Mouse (Mus musculus): ENCODE measurements around the gene Filip1. TPM values are rescaled to one million over a fixed set of nuclear protein-coding genes. Genes with fewer than 3 reads are reported as not detected.

The Filip1 gene
- polyA plus RNA-seq, 1 experiment from 2014 or later, result 2.5 TPM

DNA sequence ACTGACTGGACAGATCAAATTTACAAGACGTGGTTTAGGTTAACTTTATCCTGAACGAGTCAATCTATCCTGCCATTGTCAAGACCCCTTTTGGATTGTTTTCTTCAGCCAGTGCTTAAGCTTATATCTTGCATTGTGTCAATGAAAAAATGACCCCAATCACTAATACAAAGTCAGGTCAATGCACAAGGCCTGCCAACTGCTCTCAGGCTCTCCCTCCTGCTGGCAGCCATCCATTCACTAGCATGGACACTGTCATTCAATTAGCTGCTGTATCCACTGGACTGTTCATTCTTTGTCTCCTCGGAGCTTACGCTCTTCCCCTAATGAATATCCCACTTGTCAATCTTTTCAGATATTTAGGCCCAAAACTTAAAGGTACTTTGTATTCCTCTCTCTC is 189.2 kb downstream of the Filip1 start:
- no peak overlapping the region for H3K9ac ChIP-seq (ENCODE audit: low read depth, low read length)
- ATAC-seq, result no peak
- H3K27ac ChIP-seq (ENCODE audit: low read depth, low read length), result no peak overlapping the region
- H3K4me3 ChIP-seq (ENCODE audit: low read length), result no peak overlapping the region
- WGBS, result 13% methylated on average over 4 of the region's 4 CpGs
- H3K4me1 ChIP-seq (ENCODE audit: control insufficient read depth, insufficient read depth, low read depth, low read length), result no peaks in the 10 kb centered on the region; the same call in 1 of the 2 replicates
- H3K27me3 ChIP-seq (replicated peaks; ENCODE audit: control insufficient read depth, insufficient read depth, low read length), result no peaks in the 10 kb centered on the region
- H3K4me2 ChIP-seq (ENCODE audit: low read length), result no peak overlapping the region
- H3K9me3 ChIP-seq (ENCODE audit: control insufficient read depth, low read length), result peaks cover 4% of the 10 kb centered on the region
- no peaks in the 10 kb centered on the region for H3K36me3 ChIP-seq (ENCODE audit: control insufficient read depth, insufficient read depth, low read length)

DNA sequence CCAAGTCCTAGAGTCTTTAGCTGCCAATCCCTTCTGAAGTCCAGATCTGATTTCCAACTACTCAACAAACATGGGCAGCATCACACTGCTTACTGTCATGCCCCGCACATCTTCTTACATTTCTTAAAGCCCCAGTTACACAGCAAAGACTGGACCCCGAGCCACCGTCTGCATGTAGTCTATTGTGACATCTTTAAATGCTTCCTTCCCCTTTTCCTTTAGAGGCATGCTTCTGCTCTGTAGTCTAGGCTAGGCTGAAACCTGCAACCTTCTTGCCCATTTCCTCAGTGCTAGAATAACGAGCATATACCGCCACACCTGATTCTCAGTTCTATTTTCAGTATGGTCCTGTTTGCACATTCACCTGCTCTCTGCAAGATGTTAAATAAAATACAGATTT is 196.2 kb downstream of the Filip1 start:
- H3K4me2 ChIP-seq (ENCODE audit: low read length), result no peak overlapping the region
- H3K4me1 ChIP-seq (ENCODE audit: control insufficient read depth, insufficient read depth, low read depth, low read length), result no peaks in the 10 kb centered on the region
- H3K9me3 ChIP-seq (ENCODE audit: control insufficient read depth, low read length), result peaks cover 7% of the 10 kb centered on the region
- no peak for ATAC-seq
- no peak overlapping the region for H3K27ac ChIP-seq (ENCODE audit: low read depth, low read length)
- H3K27me3 ChIP-seq (replicated peaks; ENCODE audit: control insufficient read depth, insufficient read depth, low read length), result no peaks in the 10 kb centered on the region
- no peaks in the 10 kb centered on the region for H3K36me3 ChIP-seq (ENCODE audit: control insufficient read depth, insufficient read depth, low read length)
- H3K4me3 ChIP-seq (ENCODE audit: low read length), result no peak overlapping the region
- H3K9ac ChIP-seq (ENCODE audit: low read depth, low read length), result no peak overlapping the region
- WGBS, result 96% methylated on average over 5 of the region's 5 CpGs

DNA sequence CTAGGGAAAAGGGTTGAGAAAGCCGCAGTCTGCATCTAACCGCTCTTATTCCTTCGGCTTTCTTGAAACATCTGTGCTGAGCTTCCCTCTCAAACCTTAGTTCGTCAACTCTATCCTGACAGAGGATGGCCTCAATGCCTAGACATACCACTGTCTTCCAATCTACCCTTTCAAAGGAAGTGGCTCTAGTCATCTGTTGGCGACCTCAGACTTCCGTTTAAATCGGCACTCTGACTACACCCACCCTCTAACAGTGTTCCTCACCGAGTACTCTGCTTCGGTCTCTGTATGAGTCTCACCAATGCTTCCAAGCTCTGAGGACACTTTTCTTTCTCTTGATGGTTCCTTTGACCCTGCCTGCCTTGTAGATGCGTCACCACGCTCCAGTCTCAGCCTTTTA is 196.6 kb downstream of the Filip1 start:
- Histone ChIP-seq H3K4me3 (ENCODE audit: low read length) (no peak overlapping the region), H3K27ac (ENCODE audit: low read depth, low read length) (no peak overlapping the region), H3K9ac (ENCODE audit: low read depth, low read length) (no peak overlapping the region), H3K9me3 (ENCODE audit: control insufficient read depth, low read length) (peaks cover 7% of the 10 kb centered on the region), H3K4me1 (ENCODE audit: control insufficient read depth, insufficient read depth, low read depth, low read length) (no peaks in the 10 kb centered on the region), H3K27me3 (replicated peaks; ENCODE audit: control insufficient read depth, insufficient read depth, low read length) (no peaks in the 10 kb centered on the region), H3K36me3 (ENCODE audit: control insufficient read depth, insufficient read depth, low read length) (no peaks in the 10 kb centered on the region), H3K4me2 (ENCODE audit: low read length) (no peak overlapping the region)
- no peak for ATAC-seq
- 92% methylated on average over 11 of the region's 11 CpGs for WGBS

- H3K27me3 ChIP-seq (replicated peaks; ENCODE audit: control insufficient read depth, insufficient read depth, low read length), result no peaks in the 10 kb centered on the region
Measured at GRCm38 (mm10) chr9:79814592-79814991, 198.1 kb downstream of the Filip1 start.

GRCm38 (mm10) chr9:79810969-79811902 is 201.4 kb downstream of the Filip1 start:
- H3K9ac ChIP-seq (ENCODE audit: low read depth, low read length), result no peak overlapping the region
- no peaks in the 10 kb centered on the region for H3K4me1 ChIP-seq (ENCODE audit: control insufficient read depth, insufficient read depth, low read depth, low read length)
- H3K27ac ChIP-seq (ENCODE audit: low read depth, low read length), result no peak overlapping the region
- no peak for ATAC-seq
- no peak overlapping the region for H3K4me3 ChIP-seq (ENCODE audit: low read length)
- no peaks in the 10 kb centered on the region for H3K27me3 ChIP-seq (replicated peaks; ENCODE audit: control insufficient read depth, insufficient read depth, low read length)
- H3K4me2 ChIP-seq (ENCODE audit: low read length), result no peak overlapping the region
- no peaks in the 10 kb centered on the region for H3K9me3 ChIP-seq (ENCODE audit: control insufficient read depth, low read length)
- 70% methylated on average over 11 of the region's 11 CpGs for WGBS
- H3K36me3 ChIP-seq (ENCODE audit: control insufficient read depth, insufficient read depth, low read length), result no peaks in the 10 kb centered on the region

More at GRCm38 (mm10) chr9:79814592-79814991, 198.1 kb downstream of the Filip1 start:
- no peak for ATAC-seq
- no peak overlapping the region for H3K4me2 ChIP-seq (ENCODE audit: low read length)
- no peaks in the 10 kb centered on the region for H3K36me3 ChIP-seq (ENCODE audit: control insufficient read depth, insufficient read depth, low read length)
- no peaks in the 10 kb centered on the region for H3K4me1 ChIP-seq (ENCODE audit: control insufficient read depth, insufficient read depth, low read depth, low read length)
- 85% methylated on average over 4 of the region's 4 CpGs for WGBS
- no peak overlapping the region for H3K27ac ChIP-seq (ENCODE audit: low read depth, low read length)
- H3K9ac ChIP-seq (ENCODE audit: low read depth, low read length), result no peak overlapping the region
- H3K4me3 ChIP-seq (ENCODE audit: low read length), result no peak overlapping the region
- peaks cover 7% of the 10 kb centered on the region for H3K9me3 ChIP-seq (ENCODE audit: control insufficient read depth, low read length)

DNA sequence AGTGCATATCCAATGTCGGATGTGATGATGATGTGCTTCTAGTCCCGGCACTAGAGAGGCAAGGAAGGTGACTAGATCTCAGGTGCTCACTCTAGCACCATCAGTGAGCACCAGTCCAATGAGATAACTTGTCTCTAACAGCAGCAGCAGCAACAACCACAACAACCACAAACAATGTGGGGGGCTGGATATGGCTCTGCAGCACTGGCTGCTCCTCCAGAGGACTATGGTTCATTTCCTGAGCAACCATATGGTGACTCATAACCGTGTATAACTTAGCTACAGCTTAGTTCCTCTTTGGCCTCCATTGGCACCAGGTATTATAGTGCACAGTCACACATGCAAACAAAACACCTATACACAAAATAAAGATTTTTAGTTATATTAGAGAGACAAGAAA is 202.1 kb downstream of the Filip1 start:
- Histone ChIP-seq H3K4me2 (ENCODE audit: low read length) (no peak overlapping the region), H3K27me3 (replicated peaks; ENCODE audit: control insufficient read depth, insufficient read depth, low read length) (no peaks in the 10 kb centered on the region), H3K36me3 (ENCODE audit: control insufficient read depth, insufficient read depth, low read length) (no peaks in the 10 kb centered on the region), H3K9ac (ENCODE audit: low read depth, low read length) (no peak overlapping the region), H3K27ac (ENCODE audit: low read depth, low read length) (no peak overlapping the region), H3K4me1 (ENCODE audit: control insufficient read depth, insufficient read depth, low read depth, low read length) (no peaks in the 10 kb centered on the region), H3K4me3 (ENCODE audit: low read length) (no peak overlapping the region), H3K9me3 (ENCODE audit: control insufficient read depth, low read length) (no peaks in the 10 kb centered on the region)
- WGBS, result 86% methylated on average over 3 of the region's 3 CpGs
- ATAC-seq, result no peak

DNA sequence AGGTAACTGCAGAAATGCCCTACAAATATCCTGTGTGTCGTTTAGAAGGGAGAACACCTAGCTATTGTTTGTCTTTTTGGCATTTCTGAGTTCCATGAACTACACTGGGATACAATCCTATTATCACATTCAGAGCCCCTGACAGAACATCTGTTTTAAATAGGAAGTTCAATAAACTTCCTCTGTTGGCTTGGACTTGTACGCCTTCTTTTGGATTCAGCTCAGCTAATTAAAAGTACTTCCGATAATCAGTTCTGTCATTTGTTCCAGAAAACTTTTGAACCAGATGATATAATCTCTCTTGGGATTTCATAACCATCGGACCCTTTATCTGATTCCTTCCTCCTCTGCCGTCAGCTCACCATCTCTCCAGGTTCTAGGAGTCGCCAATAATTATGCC is 203.2 kb downstream of the Filip1 start:
- H3K27ac ChIP-seq (ENCODE audit: low read depth, low read length), result no peak overlapping the region
- no peak overlapping the region for H3K9ac ChIP-seq (ENCODE audit: low read depth, low read length)
- no peaks in the 10 kb centered on the region for H3K27me3 ChIP-seq (replicated peaks; ENCODE audit: control insufficient read depth, insufficient read depth, low read length)
- 68% methylated on average over 6 of the region's 6 CpGs for WGBS
- no peak overlapping the region for H3K4me3 ChIP-seq (ENCODE audit: low read length)
- no peaks in the 10 kb centered on the region for H3K36me3 ChIP-seq (ENCODE audit: control insufficient read depth, insufficient read depth, low read length)
- no peaks in the 10 kb centered on the region for H3K4me1 ChIP-seq (ENCODE audit: control insufficient read depth, insufficient read depth, low read depth, low read length)
- ATAC-seq, result no peak
- H3K9me3 ChIP-seq (ENCODE audit: control insufficient read depth, low read length), result no peaks in the 10 kb centered on the region
- H3K4me2 ChIP-seq (ENCODE audit: low read length), result no peak overlapping the region

DNA sequence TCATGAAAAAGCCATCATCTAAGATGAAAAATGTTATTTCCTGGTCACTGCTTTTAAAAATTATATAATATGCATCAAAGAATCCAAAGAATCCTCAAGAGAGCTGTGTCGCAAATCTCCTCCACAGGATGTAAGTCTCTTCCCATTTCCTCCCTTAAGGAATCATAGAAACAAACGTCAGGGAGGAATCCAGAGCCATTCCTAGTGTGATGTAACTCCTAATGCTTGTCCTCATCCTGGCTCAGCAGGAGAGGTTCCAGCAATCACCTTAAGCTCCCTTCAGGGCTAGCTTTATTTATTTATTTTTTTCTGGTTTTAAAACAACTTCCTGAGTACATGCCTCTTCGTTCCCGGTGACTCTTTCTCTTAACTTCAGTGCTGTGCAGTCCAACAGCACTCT is 205.5 kb downstream of the Filip1 start:
- H3K27me3 ChIP-seq (replicated peaks; ENCODE audit: control insufficient read depth, insufficient read depth, low read length), result no peaks in the 10 kb centered on the region
- H3K4me2 ChIP-seq (ENCODE audit: low read length), result no peak overlapping the region
- H3K4me3 ChIP-seq (ENCODE audit: low read length), result no peak overlapping the region
- H3K9me3 ChIP-seq (ENCODE audit: control insufficient read depth, low read length), result no peaks in the 10 kb centered on the region
- ATAC-seq, result no peak
- no peaks in the 10 kb centered on the region for H3K4me1 ChIP-seq (ENCODE audit: control insufficient read depth, insufficient read depth, low read depth, low read length)
- WGBS, result 48% methylated on average over 4 of the region's 4 CpGs
- no peak overlapping the region for H3K27ac ChIP-seq (ENCODE audit: low read depth, low read length)
- H3K9ac ChIP-seq (ENCODE audit: low read depth, low read length), result no peak overlapping the region
- no peaks in the 10 kb centered on the region for H3K36me3 ChIP-seq (ENCODE audit: control insufficient read depth, insufficient read depth, low read length)

DNA sequence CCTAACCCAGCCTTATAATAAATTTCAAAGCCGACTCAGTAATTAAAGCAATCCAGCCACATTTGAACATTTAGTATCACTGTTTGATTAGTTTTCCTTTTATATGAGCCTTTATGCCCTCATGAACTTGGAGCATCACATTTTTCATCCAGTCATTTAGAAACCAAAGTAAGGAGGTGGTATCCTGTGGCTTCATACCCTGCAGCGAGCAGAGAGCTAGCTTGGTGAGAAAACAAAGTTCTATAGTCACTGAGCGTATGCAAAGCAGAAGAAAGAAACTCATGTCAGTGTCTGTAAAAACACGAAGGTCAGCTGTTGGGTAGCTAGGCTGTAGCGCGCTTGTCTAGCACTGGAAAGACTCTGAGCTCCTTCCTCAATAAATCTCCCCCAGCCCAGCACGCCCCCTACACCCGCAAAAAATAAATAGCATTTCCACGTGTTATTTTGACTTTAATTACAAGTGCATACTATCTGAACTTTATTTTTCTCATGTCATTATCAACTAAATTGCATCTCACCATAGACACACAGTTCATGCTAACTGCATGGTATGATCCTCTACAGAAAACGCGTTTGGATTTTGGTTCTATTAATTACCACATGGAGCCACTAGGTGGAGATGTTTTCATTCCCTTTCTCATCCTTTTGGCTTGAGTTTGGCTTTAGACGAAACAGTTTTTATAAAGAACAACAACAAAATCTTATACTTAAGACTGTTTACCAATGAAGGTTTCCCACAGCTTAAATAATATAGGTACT is 206.2 kb downstream of the Filip1 start:
- H3K27ac ChIP-seq (ENCODE audit: low read depth, low read length), result no peak overlapping the region
- 46% methylated on average over 12 of the region's 12 CpGs for WGBS
- H3K9ac ChIP-seq (ENCODE audit: low read depth, low read length), result no peak overlapping the region
- no peaks in the 10 kb centered on the region for H3K4me1 ChIP-seq (ENCODE audit: control insufficient read depth, insufficient read depth, low read depth, low read length)
- H3K27me3 ChIP-seq (replicated peaks; ENCODE audit: control insufficient read depth, insufficient read depth, low read length), result no peaks in the 10 kb centered on the region
- H3K9me3 ChIP-seq (ENCODE audit: control insufficient read depth, low read length), result no peaks in the 10 kb centered on the region
- H3K4me2 ChIP-seq (ENCODE audit: low read length), result no peak overlapping the region
- H3K4me3 ChIP-seq (ENCODE audit: low read length), result no peak overlapping the region
- H3K36me3 ChIP-seq (ENCODE audit: control insufficient read depth, insufficient read depth, low read length), result no peaks in the 10 kb centered on the region
- ATAC-seq, result peak; percentile 60
